ENCODE assay signal across 9 mouse cellular contexts in the genomic region with DNA sequence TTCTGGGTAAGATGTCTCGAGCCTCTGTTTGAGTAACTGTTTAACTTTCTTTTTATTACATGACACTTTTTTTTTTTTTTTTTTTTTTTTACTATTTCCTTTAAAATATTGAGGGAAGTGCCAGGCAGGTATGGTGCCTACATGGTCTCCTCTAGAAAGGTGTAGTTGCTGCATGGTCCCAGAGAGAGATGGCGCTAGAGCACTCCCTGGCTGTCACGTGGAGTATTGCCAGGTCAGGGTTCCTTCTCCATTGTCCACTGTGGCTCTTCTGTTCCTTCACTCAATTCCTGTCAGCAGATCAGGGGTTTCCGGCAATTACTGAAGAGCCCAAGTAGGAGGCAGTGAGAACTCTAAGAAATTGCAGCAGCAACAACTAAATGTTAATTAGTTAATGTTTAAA.
DNase-seq lines count a peak whose midpoint lies in the region; ATAC-seq lines count a peak whose summit lies in the region.
"Had no signal": no experiment of that assay in that cellular context is flagged by ENCODE, and none has a peak within 500 bp of the region (broad histone marks: within the 10 kb centered on the region; RNA-seq: fewer than 3 reads in every experiment).

No protein-coding gene starts in this region.

- H3K27me3 ChIP-seq in hindbrain, embryonic 10.5 days (ENCODE audit: insufficient read depth, poor library complexity, severe bottlenecking) = no peaks in the 10 kb centered on the region
- no peaks in the 10 kb centered on the region for H3K27me3 ChIP-seq in hindbrain, embryonic 11.5 days (ENCODE audit: control insufficient read depth, insufficient read depth, low read length)
- H3K27me3 ChIP-seq in kidney, embryonic 15.5 days = no peaks in the 10 kb centered on the region
- no peaks in the 10 kb centered on the region for H3K27me3 ChIP-seq in midbrain, embryonic 11.5 days (ENCODE audit: control insufficient read depth, insufficient read depth, low read length)
- H3K27me3 ChIP-seq: embryonic facial prominence, embryonic 13.5 days had no signal

- H3K9ac ChIP-seq in hindbrain, embryonic 11.5 days (ENCODE audit: low read depth, low read length) = no peak overlapping the region
- H3K9ac ChIP-seq in kidney, embryonic 15.5 days = no peak overlapping the region
- no peak overlapping the region for H3K9ac ChIP-seq in midbrain, embryonic 11.5 days (ENCODE audit: low read length)
- H3K9ac ChIP-seq: embryonic facial prominence, embryonic 13.5 days had no signal

- peak; percentile 12 for DNase-seq in hindbrain, embryonic 10.5 days (ENCODE audit: low spot score)
- no peak for DNase-seq in hindbrain, embryonic 11.5 days (ENCODE audit: low spot score)
- DNase-seq in adipocyte (ENCODE audit: low spot score) = peak; percentile 57
- DNase-seq in retina, embryonic 14.5 days (ENCODE audit: low spot score) = no peak
- DNase-seq in midbrain, embryonic 11.5 days (ENCODE audit: low spot score, missing footprints) = no peak
- no peak for DNase-seq in yolk sac, embryonic 10.5 days (ENCODE audit: low spot score)

- 60% methylated on average over 4 of the region's 4 CpGs for WGBS in hindbrain, embryonic 10.5 days
- WGBS in hindbrain, embryonic 11.5 days = 66% methylated on average over 4 of the region's 4 CpGs
- 58% methylated on average over 4 of the region's 4 CpGs for WGBS in kidney, embryonic 15.5 days
- 62% methylated on average over 4 of the region's 4 CpGs for WGBS in midbrain, embryonic 11.5 days

- H3K36me3 ChIP-seq in hindbrain, embryonic 10.5 days = peaks cover 51% of the 10 kb centered on the region
- no peaks in the 10 kb centered on the region for H3K36me3 ChIP-seq in hindbrain, embryonic 11.5 days (ENCODE audit: control insufficient read depth, insufficient read depth, low read length)
- H3K36me3 ChIP-seq in kidney, embryonic 15.5 days = peaks cover 46% of the 10 kb centered on the region
- peaks cover 2% of the 10 kb centered on the region; the same call in 1 of the 2 replicates for H3K36me3 ChIP-seq in midbrain, embryonic 11.5 days (ENCODE audit: control insufficient read depth, insufficient read depth, low read length)

- ATAC-seq in hindbrain, embryonic 11.5 days (ENCODE audit: low FRiP score) = no peak
- ATAC-seq in kidney, embryonic 15.5 days (replicated peaks; ENCODE audit: low FRiP score) = peak; percentile 67; the same call in 1 of the 2 replicates
- ATAC-seq in neutrophil, adult 5-6 weeks (ENCODE audit: extremely low read depth, insufficient number of reproducible peaks, low FRiP score, poor library complexity, severe bottlenecking) = peak; percentile 69; the same call in 1 of the 2 replicates
- ATAC-seq in midbrain, embryonic 11.5 days (ENCODE audit: low FRiP score) = no peak

- peaks cover 9% of the 10 kb centered on the region for H3K9me3 ChIP-seq in hindbrain, embryonic 10.5 days
- no peaks in the 10 kb centered on the region for H3K9me3 ChIP-seq in hindbrain, embryonic 11.5 days (ENCODE audit: control insufficient read depth, low read length)
- no peaks in the 10 kb centered on the region for H3K9me3 ChIP-seq in kidney, embryonic 15.5 days (replicated peaks)
- H3K9me3 ChIP-seq in midbrain, embryonic 11.5 days (ENCODE audit: control insufficient read depth, low read length) = no peaks in the 10 kb centered on the region

- no peak overlapping the region for H3K27ac ChIP-seq in hindbrain, embryonic 10.5 days
- H3K27ac ChIP-seq in hindbrain, embryonic 11.5 days (ENCODE audit: low read depth, low read length) = no peak overlapping the region
- no peak overlapping the region for H3K27ac ChIP-seq in kidney, embryonic 15.5 days
- H3K27ac ChIP-seq in midbrain, embryonic 11.5 days (ENCODE audit: low read depth, low read length) = no peak overlapping the region
- H3K27ac ChIP-seq: embryonic facial prominence, embryonic 13.5 days had no signal

- no peak overlapping the region for H3K4me3 ChIP-seq in hindbrain, embryonic 10.5 days
- H3K4me3 ChIP-seq in hindbrain, embryonic 11.5 days (ENCODE audit: low read depth, low read length) = no peak overlapping the region
- no peak overlapping the region for H3K4me3 ChIP-seq in kidney, embryonic 15.5 days (replicated peaks)
- H3K4me3 ChIP-seq in midbrain, embryonic 11.5 days (ENCODE audit: low read depth, low read length) = no peak overlapping the region
- H3K4me3 ChIP-seq: embryonic facial prominence, embryonic 13.5 days had no signal

- H3K4me2 ChIP-seq in hindbrain, embryonic 11.5 days (replicated peaks; ENCODE audit: low read depth, low read length) = no peak overlapping the region
- H3K4me2 ChIP-seq in kidney, embryonic 15.5 days = no peak overlapping the region
- no peak overlapping the region for H3K4me2 ChIP-seq in midbrain, embryonic 11.5 days
- H3K4me2 ChIP-seq: embryonic facial prominence, embryonic 13.5 days had no signal

- H3K4me1 ChIP-seq in hindbrain, embryonic 10.5 days (replicated peaks) = peaks cover 10% of the 10 kb centered on the region
- no peaks in the 10 kb centered on the region for H3K4me1 ChIP-seq in hindbrain, embryonic 11.5 days (replicated peaks; ENCODE audit: control insufficient read depth, insufficient read depth, low read length)
- H3K4me1 ChIP-seq in kidney, embryonic 15.5 days = 0 out of 2 replicates have a peak, but pooled peaks cover 3% of the 10 kb centered on the region
- H3K4me1 ChIP-seq in midbrain, embryonic 11.5 days (ENCODE audit: control insufficient read depth, insufficient read depth, low read length) = 0 out of 2 replicates have a peak, but pooled peaks cover 2% of the 10 kb centered on the region

Comparison
In these comparisons a context has a peak if more than half of its experiments do, and no peak if none do; other contexts are left out.
1. DNase-seq: peak in hindbrain, embryonic 10.5 days (single experiment) and adipocyte (single experiment); none in hindbrain, embryonic 11.5 days (single experiment), retina, embryonic 14.5 days (single experiment), midbrain, embryonic 11.5 days (single experiment) and yolk sac, embryonic 10.5 days (single experiment).
2. ATAC-seq: peak in kidney, embryonic 15.5 days (single experiment) and neutrophil, adult 5-6 weeks (single experiment); none in hindbrain, embryonic 11.5 days (single experiment) and midbrain, embryonic 11.5 days (single experiment).